Mouse (Mus musculus): ENCODE results near the gene Olfr10. TPM values are rescaled to one million over a fixed set of nuclear protein-coding genes. Genes with fewer than 3 reads are reported as not detected.
"Not testable (repeated sequence)": the region's sequence is repeated elsewhere in the genome, so short reads cannot be mapped to it uniquely, and the experiment has no call there.

The Olfr10 gene
- total RNA-seq, 2 experiments from 2014 or later, result not detected

GRCm38 (mm10) chr11:49308547-49308946 is 4.0 kb downstream of the Olfr10 start:
- not testable (repeated sequence) for ATAC-seq (replicated peaks; ENCODE audit: poor library complexity)

DNA sequence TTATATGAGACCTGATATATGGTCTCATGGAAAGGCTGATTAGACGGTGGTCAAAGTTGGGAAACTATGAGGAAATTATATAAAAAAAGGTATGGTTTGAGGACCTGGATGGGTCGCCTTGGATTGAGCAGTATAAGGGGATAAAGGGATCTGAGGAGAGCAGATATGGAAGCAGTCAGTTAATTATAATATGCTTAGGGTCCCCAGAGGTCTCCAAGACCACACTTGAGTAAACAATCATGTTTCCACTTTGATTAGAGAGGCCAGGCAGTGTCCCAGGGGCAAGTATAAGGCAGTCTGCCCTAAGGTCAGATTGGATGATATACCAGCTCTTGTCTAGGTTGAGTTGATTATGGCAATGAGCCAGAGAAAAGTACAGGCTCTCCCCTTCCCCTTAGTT is 17.9 kb downstream of the Olfr10 start, which contains the start of gene Olfr1391:
Olfr1391 (plus strand) TSS at position 301 of the 400 bp plus-strand sequence.
- ATAC-seq (replicated peaks; ENCODE audit: poor library complexity), result no peak

DNA sequence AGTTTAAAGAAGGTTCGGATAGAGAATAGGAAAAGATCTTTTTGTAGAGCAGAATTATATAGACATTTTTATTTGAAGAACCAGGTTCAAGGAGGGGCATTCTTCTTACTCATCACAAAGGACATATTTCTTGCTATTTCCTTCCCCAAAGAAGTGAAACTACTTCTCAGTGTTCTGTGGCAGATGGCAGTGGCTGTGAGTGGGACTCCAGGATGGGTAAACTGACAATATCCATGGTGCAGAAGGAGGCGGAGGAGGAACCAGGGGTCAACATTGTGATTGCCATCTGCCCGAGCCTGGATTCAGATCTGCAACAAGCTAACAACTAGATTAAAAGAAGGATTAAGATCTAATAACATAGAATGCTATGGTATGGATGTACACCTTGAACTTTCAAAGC is 22.2 kb downstream of the Olfr10 start:
- ATAC-seq (replicated peaks; ENCODE audit: poor library complexity), result no peak

DNA sequence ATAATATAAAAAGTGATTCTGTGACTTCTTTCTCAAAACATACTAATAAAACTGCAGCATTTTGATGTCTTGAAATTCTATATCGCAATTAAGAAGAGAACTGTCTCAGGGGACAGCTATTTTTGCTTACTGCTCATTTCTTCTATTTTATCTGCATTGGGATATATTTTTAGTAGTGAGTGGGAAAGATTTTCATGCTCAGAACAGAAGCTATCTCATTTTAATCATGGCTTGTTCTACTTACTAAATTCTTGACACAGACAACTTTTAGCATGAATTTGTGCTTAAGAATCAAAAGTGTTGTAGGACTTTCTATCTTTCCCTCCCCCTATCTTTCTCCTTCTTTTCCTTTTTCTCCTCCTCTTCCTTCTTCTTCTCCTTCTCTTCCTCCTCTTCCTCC is 25.1 kb downstream of the Olfr10 start:
- ATAC-seq (replicated peaks; ENCODE audit: poor library complexity), result no peak

- no peak for ATAC-seq (replicated peaks; ENCODE audit: poor library complexity)
These were observed 30.3 kb downstream of the Olfr10 start, which contains the start of gene Olfr1390 for GRCm38 (mm10) chr11:49334888-49335287. Gene Olfr1390, plus strand, starts transcription at chr11:49335188.

- ATAC-seq (replicated peaks; ENCODE audit: poor library complexity), result peak; percentile 76
These were observed 32.8 kb downstream of the Olfr10 start for GRCm38 (mm10) chr11:49337150-49337832.

Other genes starting within 250 kb of the Olfr10 start
- 16.8 and 24.5 TPM in 2 replicates for gene Tgtp2, start 240.5 kb upstream of the Olfr10 start, total RNA-seq (2015)
- 56.3 and 82.0 TPM in 2 replicates for gene Tgtp2, start 240.5 kb upstream of the Olfr10 start, total RNA-seq (2017)
- gene Ifi47, start 228.2 kb upstream of the Olfr10 start, total RNA-seq (2015), result 129 and 147 TPM in 2 replicates
- 54.3 and 57.2 TPM in 2 replicates for gene Ifi47, start 228.2 kb upstream of the Olfr10 start, total RNA-seq (2017)
- not detected in 2 replicates for gene Olfr1396, start 189.9 kb upstream of the Olfr10 start, total RNA-seq (2015)
- not detected in 2 replicates for gene Olfr1396, start 189.9 kb upstream of the Olfr10 start, total RNA-seq (2017)
- gene Olfr1395, start 162.5 kb upstream of the Olfr10 start, total RNA-seq (2015), result not detected in 2 replicates
- gene Olfr1395, start 162.5 kb upstream of the Olfr10 start, total RNA-seq (2017), result not detected in 2 replicates
- not detected in 2 replicates for gene Olfr1394, start 150.4 kb upstream of the Olfr10 start, total RNA-seq (2015)
- gene Olfr1394, start 150.4 kb upstream of the Olfr10 start, total RNA-seq (2017), result not detected in 2 replicates
- 3.8 and 7.1 TPM in 2 replicates for gene Btnl9, start 117.6 kb upstream of the Olfr10 start, total RNA-seq (2015)
- 7.5 and 13.9 TPM in 2 replicates for gene Btnl9, start 117.6 kb upstream of the Olfr10 start, total RNA-seq (2017)
- 59.9 and 71.0 TPM in 2 replicates for gene Zfp62, start 101.4 kb upstream of the Olfr10 start, total RNA-seq (2015)
- gene Zfp62, start 101.4 kb upstream of the Olfr10 start, total RNA-seq (2017), result 78.4 and 133 TPM in 2 replicates
- 36.3 and 40.9 TPM in 2 replicates for gene Mgat1, start 60.5 kb upstream of the Olfr10 start, total RNA-seq (2015)
- gene Mgat1, start 60.5 kb upstream of the Olfr10 start, total RNA-seq (2017), result 54.2 and 61.9 TPM in 2 replicates
- 0.05 TPM in 2 replicates for gene Olfr1393, start 26.4 kb upstream of the Olfr10 start, total RNA-seq (2015)
- gene Olfr1393, start 26.4 kb upstream of the Olfr10 start, total RNA-seq (2017), result not detected in 2 replicates
- not detected in 2 replicates for gene Olfr1392, start 19.5 kb upstream of the Olfr10 start, total RNA-seq (2015)
- not detected in 2 replicates for gene Olfr1392, start 19.5 kb upstream of the Olfr10 start, total RNA-seq (2017)
- gene Olfr1391, start 18.0 kb downstream of the Olfr10 start, total RNA-seq (2015), result not detected in 2 replicates
- gene Olfr1391, start 18.0 kb downstream of the Olfr10 start, total RNA-seq (2017), result not detected in 2 replicates
- not detected in 2 replicates for gene Olfr1390, start 30.4 kb downstream of the Olfr10 start, total RNA-seq (2015)
- gene Olfr1390, start 30.4 kb downstream of the Olfr10 start, total RNA-seq (2017), result not detected in 2 replicates
- gene Olfr1389, start 118.3 kb downstream of the Olfr10 start, total RNA-seq (2015), result not detected in 2 replicates
- not detected in 2 replicates for gene Olfr1389, start 118.3 kb downstream of the Olfr10 start, total RNA-seq (2017)
- 0.05 TPM in 1 of 2 replicates, not detected in the other for gene Olfr1388, start 131.9 kb downstream of the Olfr10 start, total RNA-seq (2015)
- 0.07 and 0.17 TPM in 2 replicates for gene Olfr1388, start 131.9 kb downstream of the Olfr10 start, total RNA-seq (2017)
- gene Olfr1387, start 150.6 kb downstream of the Olfr10 start, total RNA-seq (2015), result not detected in 2 replicates
- gene Olfr1387, start 150.6 kb downstream of the Olfr10 start, total RNA-seq (2017), result not detected in 2 replicates
- not detected in 2 replicates for gene Olfr1386, start 160.3 kb downstream of the Olfr10 start, total RNA-seq (2015)
- gene Olfr1386, start 160.3 kb downstream of the Olfr10 start, total RNA-seq (2017), result not detected in 2 replicates
- gene Olfr1385, start 184.3 kb downstream of the Olfr10 start, total RNA-seq (2015), result 0.10 TPM in 1 of 2 replicates, not detected in the other
- gene Olfr1385, start 184.3 kb downstream of the Olfr10 start, total RNA-seq (2017), result 0.17 TPM in 1 of 2 replicates, not detected in the other
- not detected in 2 replicates for gene Olfr1384, start 202.0 kb downstream of the Olfr10 start, total RNA-seq (2015)
- gene Olfr1384, start 202.0 kb downstream of the Olfr10 start, total RNA-seq (2017), result not detected in 2 replicates
- not detected in 2 replicates for gene Olfr1383, start 214.9 kb downstream of the Olfr10 start, total RNA-seq (2015)
- gene Olfr1383, start 214.9 kb downstream of the Olfr10 start, total RNA-seq (2017), result not detected in 2 replicates
- not detected in 2 replicates for gene Olfr1382, start 223.5 kb downstream of the Olfr10 start, total RNA-seq (2015)
- gene Olfr1382, start 223.5 kb downstream of the Olfr10 start, total RNA-seq (2017), result not detected in 2 replicates
- gene Olfr1381, start 238.7 kb downstream of the Olfr10 start, total RNA-seq (2015), result not detected in 2 replicates
- gene Olfr1381, start 238.7 kb downstream of the Olfr10 start, total RNA-seq (2017), result not detected in 2 replicates

Measured in megakaryocyte progenitor cell, adult 5-6 weeks (primary cell).